Mouse (Mus musculus): ENCODE measurements around the gene Rpl22l1. TPM values are rescaled to one million over a fixed set of nuclear protein-coding genes. Genes with fewer than 3 reads are reported as not detected.
"Not testable (repeated sequence)": the region's sequence is repeated elsewhere in the genome, so short reads cannot be mapped to it uniquely, and the experiment has no call there.

Rpl22l1 gene
- polyA plus RNA-seq, 1 experiment from 2014 or later, result 472 TPM

- H3K9me3 ChIP-seq, result no peaks in the 10 kb centered on the region
- no peaks in the 10 kb centered on the region for H3K27me3 ChIP-seq
- H3K9ac ChIP-seq, result no peak overlapping the region
- no peaks in the 10 kb centered on the region for H3K36me3 ChIP-seq
- H3K4me3 ChIP-seq, result no peak overlapping the region
- H3K4me1 ChIP-seq, result no peaks in the 10 kb centered on the region
- WGBS, result 18% methylated on average over 3 of the region's 3 CpGs
- no peak overlapping the region for H3K27ac ChIP-seq
- no peak for ATAC-seq (ENCODE audit: insufficient number of reproducible peaks, insufficient read depth, low FRiP score, low TSS enrichment, low read depth)
- H3K4me2 ChIP-seq, result no peak overlapping the region
These were observed 36.8 kb downstream of the Rpl22l1 start for GRCm38 (mm10) chr3:28841886-28842649.

GRCm38 (mm10) chr3:28843231-28843630 lies 38.0 kb downstream of the Rpl22l1 start:
- ATAC-seq (ENCODE audit: insufficient number of reproducible peaks, insufficient read depth, low FRiP score, low TSS enrichment, low read depth), result no peak
- no peaks in the 10 kb centered on the region for H3K27me3 ChIP-seq
- H3K27ac ChIP-seq, result no peak overlapping the region
- H3K4me2 ChIP-seq, result no peak overlapping the region
- no peak overlapping the region for H3K4me3 ChIP-seq
- H3K4me1 ChIP-seq, result no peaks in the 10 kb centered on the region
- WGBS, result 62% methylated on average over 8 of the region's 8 CpGs
- H3K9me3 ChIP-seq, result no peaks in the 10 kb centered on the region
- H3K36me3 ChIP-seq, result no peaks in the 10 kb centered on the region
- no peak overlapping the region for H3K9ac ChIP-seq

- Histone ChIP-seq H3K36me3 (no peaks in the 10 kb centered on the region), H3K4me3 (no peak overlapping the region), H3K27ac (no peak overlapping the region), H3K9ac (no peak overlapping the region), H3K9me3 (no peaks in the 10 kb centered on the region), H3K4me2 (no peak overlapping the region), H3K4me1 (no peaks in the 10 kb centered on the region), H3K27me3 (no peaks in the 10 kb centered on the region)
- ATAC-seq (ENCODE audit: insufficient number of reproducible peaks, insufficient read depth, low FRiP score, low TSS enrichment, low read depth), result no peak
These were observed 41.9 kb downstream of the Rpl22l1 start for GRCm38 (mm10) chr3:28847115-28847514.

GRCm38 (mm10) chr3:28852174-28852573 lies 46.9 kb downstream of the Rpl22l1 start:
- not testable (repeated sequence) for H3K27me3 ChIP-seq; H3K4me3 ChIP-seq; H3K4me2 ChIP-seq; H3K36me3 ChIP-seq; H3K4me1 ChIP-seq; ATAC-seq (ENCODE audit: insufficient number of reproducible peaks, insufficient read depth, low FRiP score, low TSS enrichment, low read depth); H3K9ac ChIP-seq; H3K9me3 ChIP-seq; H3K27ac ChIP-seq
- 84% methylated on average over 3 of the region's 3 CpGs for WGBS

Other genes with a start within 250 kb of the Rpl22l1 start
- 0.07 and 0.51 TPM in 2 replicates for gene Slc2a2, start 107.5 kb upstream of the Rpl22l1 start, polyA plus RNA-seq (2015; fragmentation: Nextera tagmentation; extraction: Ambion mirVana)
- gene Eif5a2, start 24.2 kb upstream of the Rpl22l1 start, polyA plus RNA-seq (2015; fragmentation: Nextera tagmentation; extraction: Ambion mirVana), result 8.4 and 9.8 TPM in 2 replicates
- not detected in 2 replicates for gene Gm1527, start 87.2 kb downstream of the Rpl22l1 start, polyA plus RNA-seq (2015; fragmentation: Nextera tagmentation; extraction: Ambion mirVana)

All from embryonic facial prominence, embryonic 13.5 days (tissue).